Mouse (Mus musculus): ENCODE measurements around the gene Hps4. TPM values are rescaled to one million over a fixed set of nuclear protein-coding genes. Genes with fewer than 3 reads are reported as not detected.

The Hps4 gene
- total RNA-seq, 2 experiments from 2014 or later, result 25.7 to 29.6 TPM

GRCm38 (mm10) chr5:112367929-112368328 lies 25.0 kb downstream of the Hps4 start:
- no peak for DNase-seq

DNA sequence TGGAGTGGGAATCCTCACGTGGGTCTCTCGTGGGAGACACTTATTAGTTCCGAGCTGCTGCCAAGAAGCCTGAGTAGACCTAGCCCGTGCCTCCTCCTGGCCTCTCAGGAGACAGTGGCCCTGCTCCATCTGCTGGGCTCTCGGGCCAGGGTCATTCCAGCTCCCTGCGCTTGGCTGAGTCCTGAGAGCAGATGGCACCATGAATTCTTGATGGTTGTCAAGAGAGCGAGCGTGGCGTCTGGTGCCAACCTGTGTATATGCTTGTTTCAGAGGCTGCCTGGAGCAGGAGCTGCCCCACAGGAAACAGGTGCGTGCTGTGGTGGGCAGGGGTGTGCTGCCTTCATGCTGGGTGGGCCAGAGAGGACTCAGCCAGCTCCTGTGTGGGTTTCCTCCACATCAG lies 25.8 kb downstream of the Hps4 start:
- DNase-seq, result no peak

DNA sequence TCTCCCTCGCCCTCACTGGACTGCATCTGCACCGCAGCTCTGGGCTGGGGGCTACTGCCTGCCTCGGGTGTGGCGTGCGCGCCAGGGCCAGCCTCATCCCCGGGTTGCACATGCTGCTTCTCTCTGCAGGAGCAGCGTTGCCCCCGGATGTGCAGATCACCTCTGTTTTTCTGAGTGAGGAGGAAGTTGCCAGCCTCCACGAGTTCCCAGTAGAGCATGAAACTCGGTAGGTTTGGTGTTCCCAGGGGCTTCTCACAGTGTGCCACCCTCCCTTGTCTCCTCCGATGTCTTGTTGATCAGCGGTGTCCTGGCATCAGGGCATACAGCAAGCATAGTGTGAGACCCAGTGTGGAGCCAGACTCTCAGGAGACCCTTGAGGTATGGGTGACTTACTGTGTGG lies 26.4 kb downstream of the Hps4 start:
- DNase-seq, result no peak

DNA sequence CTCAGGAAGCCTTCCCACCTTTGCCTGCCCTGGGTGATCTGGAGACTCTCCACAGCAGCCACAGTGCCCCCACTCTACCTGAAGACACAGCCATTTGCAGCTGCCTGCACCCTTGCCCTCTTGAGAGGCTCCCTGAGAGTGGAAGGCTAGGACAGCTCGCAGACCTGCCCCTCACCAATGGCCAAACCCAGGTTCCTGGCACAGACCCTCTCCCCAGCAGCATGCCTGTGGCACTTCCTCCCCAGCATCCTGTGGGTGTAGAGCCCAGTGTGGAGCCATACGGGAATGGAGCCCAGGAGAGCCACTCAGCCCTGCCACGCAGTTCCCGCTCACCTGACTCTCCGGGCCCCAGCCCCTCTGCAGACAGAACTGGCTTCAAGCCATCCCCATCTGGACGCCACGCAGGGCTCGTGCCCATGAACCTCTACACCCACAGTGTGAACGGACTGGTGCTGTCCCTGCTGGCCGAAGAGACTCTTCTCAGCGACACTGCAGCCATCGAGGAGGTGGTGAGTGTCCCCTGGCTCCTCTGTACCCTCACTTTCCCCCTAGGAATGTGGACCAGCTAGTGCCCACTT lies 27.4 kb downstream of the Hps4 start:
- DNase-seq, result no peak

GRCm38 (mm10) chr5:112371933-112372332 lies 29.1 kb downstream of the Hps4 start:
- no peak for DNase-seq

DNA sequence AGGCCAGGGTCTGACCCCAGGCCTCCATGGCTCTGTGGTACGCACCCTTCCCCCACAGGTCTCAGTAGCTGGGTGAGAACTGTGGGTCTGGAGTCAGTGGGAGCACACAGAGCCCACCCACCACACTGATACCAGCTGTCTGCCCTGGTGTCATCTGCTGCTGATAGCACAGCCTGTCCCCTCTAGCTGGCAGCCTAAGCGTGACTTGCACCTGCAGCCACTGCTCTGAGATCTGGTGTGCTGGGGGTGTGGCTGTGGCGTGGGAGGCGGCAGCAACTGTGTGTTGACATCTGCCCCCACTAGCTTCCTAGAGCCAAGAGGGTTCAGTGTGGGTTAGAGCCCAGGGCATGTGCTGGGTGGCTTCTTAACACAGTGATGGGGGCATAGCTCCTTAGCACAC lies 33.2 kb downstream of the Hps4 start:
- no peak for DNase-seq

DNA sequence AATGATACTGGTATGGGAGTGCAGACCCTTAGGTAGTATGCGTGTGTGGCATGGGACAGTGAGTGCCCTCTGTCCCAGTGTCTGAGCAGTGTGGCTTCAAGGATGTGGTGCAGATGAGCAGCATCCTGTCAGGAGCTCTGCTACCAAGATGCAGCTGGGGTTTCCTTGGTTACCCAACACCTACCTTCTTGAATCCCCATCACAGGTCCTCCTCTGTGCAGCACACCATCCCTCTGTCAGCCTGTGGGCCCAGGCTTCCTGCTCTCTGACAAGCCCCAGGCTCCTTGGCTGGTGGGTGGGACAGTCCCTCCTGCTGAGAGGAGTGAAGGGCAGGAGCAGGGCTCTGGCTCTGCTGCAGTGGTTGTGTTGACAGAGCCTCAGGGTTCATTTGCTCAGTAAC lies 34.5 kb downstream of the Hps4 start:
- DNase-seq, result no peak

GRCm38 (mm10) chr5:112378716-112379115 lies 35.8 kb downstream of the Hps4 start:
- peak; percentile 81 for DNase-seq

DNA sequence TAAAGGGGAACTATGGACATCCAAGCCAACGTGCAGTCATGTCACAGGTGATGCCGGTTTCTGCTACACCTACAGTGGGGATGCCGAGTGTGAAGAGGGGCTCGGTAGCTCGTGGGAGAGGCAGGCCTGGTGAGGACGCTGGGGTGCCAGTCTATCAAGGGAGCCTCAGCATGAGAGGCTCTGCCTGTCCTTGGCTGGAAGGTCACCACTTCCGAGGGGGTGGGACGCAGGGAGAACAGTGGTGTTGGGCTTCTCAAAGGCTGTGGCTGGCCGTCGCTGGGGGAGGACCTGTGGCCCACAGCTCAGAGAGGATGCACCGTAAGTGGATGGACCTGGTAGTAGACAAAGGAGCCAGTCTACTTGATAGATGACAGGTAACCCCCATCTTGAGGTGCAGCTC lies 38.3 kb downstream of the Hps4 start:
- DNase-seq, result peak; percentile 60

DNA sequence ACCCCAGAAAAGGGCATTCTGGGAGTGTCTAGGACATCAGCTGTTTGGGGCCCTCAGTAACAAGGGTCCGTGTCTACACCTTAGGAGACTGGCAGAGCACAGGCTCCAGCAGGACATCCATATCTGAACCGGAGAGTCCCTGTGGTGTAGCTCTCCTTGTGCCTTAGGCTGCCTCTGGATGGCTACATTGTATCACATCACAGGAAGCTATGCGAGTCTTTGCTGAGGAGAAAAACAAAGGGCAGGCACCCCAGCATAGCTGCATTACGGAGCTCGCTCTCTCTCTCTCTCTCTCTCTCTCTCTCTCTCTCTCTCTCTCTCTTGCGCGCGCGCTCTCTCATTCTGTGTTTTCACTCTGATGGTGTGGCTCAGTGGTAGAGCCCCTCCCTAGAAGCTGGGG lies 39.2 kb downstream of the Hps4 start:
- DNase-seq, result no peak

- peak; percentile 83 for DNase-seq
These were observed 39.9 kb downstream of the Hps4 start for GRCm38 (mm10) chr5:112382641-112383330.

DNA sequence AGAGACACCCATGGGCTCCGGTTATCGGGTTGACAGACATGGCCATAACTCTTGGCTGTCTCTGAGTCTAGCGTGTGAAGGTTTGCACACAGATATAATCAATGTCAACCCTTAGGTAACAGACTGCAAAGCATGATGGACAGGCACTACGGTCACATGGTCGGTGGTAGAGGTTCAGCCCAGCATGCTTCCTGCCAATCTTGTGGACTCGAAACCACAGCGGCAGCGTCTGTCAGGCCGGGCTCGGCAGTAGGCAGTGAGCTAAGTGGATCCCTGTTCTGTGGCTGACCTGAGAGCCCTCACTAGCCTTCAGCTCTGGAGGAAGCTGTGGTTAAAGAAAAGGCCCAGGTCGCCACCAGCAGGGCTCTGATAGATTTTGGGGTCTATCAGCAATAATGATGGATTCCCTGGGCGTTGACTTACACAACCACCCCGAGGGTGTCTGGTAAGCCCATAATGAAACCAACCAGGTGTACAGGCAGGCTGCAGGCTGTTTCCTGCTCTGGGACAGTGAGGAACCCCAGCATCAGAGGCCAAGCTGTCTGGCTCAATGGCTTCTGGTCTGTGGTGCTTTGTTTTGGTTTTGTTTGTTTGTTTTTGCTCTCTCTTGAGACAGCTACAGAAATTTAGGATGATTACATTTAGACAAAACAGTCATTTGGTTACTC lies 42.1 kb downstream of the Hps4 start:
- no peak for DNase-seq

DNA sequence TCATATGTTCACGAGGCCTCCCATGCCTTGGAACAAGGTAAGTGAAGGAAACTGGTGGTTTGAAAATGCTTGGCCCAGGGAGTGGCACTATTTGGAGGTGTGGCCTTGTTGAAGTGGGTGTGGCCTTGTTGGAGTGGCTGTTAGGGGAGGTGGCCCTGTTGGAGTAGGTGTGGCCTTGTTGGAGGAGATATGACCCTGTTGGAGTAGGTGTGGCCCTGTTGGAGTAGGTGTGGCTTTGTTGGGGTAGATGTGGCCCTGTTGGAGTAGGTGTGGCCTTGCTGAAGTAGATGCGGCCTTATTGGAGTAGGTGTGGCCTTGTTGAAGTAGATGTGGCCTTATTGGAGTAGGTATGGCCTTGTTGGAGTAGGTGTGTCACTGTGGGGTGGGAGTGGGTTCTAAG lies 43.1 kb downstream of the Hps4 start:
- DNase-seq, result no peak

GRCm38 (mm10) chr5:112389352-112389751 lies 46.5 kb downstream of the Hps4 start:
- DNase-seq, result no peak

- no peak for DNase-seq
These were observed 48.1 kb downstream of the Hps4 start for GRCm38 (mm10) chr5:112391002-112391401.

- DNase-seq, result no peak
These were observed 48.9 kb downstream of the Hps4 start for GRCm38 (mm10) chr5:112391676-112392323.

DNA sequence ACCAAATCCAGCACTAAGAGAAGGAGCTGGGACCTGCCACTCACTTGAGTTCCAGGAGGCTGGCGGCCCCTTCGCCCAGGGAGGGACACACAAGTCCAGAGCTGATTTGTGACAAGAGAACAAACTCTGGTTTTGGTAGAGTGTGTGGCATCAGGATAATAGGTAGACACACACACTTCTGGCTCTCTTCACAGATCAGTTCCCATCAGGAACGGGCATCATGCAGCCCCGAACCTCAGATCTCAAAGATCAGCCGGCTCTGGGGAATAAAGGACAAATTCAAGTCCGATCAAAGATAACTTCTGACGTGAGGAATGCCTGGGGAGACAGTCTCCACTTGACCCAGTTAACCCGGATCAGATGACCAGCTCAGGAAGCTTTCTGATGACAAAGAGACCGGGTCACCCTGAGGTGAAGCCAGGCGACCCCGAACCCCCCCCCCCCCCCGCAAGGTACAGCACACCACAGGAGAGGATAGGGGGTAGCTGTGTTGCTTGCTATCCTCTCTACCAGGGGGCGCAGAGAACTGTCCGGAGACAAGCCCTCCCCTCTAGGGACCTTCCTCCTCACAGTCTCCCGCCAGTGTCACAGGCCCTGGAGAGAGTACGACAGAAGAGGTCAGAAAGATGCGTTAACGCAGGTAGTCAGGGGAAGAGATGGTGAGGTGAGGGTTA lies 51.0 kb downstream of the Hps4 start:
- no peak for DNase-seq

- no peak for DNase-seq
These were observed 51.5 kb downstream of the Hps4 start for GRCm38 (mm10) chr5:112394415-112394763.

- DNase-seq, result peak; percentile 46
These were observed 52.0 kb downstream of the Hps4 start, which contains the start of gene Asphd2 for GRCm38 (mm10) chr5:112394779-112395443. Asphd2 (minus strand) TSS chr5:112394866.

DNA sequence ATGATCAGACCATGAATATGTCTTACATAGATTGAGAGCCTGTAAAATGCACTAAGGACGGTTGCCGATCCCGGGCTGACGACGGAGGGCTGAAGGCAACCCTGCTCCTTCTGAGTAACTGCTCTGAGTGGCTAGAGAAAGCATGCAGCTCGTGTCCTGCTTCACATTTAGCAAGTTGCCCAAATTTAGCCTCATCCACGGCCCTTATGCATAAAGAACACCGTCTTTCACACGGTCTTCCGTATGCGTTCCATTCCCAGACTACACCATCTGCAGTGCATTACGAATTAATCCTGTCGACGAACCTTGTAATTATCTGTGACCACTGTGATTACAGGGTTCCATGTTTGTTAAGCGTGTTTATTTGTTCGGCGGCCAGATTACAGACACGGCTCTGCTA lies 53.2 kb downstream of the Hps4 start:
- no peak for DNase-seq

GRCm38 (mm10) chr5:112399284-112399683 lies 56.4 kb downstream of the Hps4 start:
- DNase-seq, result no peak

GRCm38 (mm10) chr5:112402437-112402836 lies 59.6 kb downstream of the Hps4 start:
- DNase-seq, result no peak

All from adrenal gland, postnatal 10 days (tissue).